Mouse (Mus musculus) retina, embryonic 14.5 days (tissue): Measurements from ENCODE around the gene Ddr2.

ENCODE experiments used
- DNase-seq: peaks from one replicate; pipeline ENCODE4 v3.0.0-alpha.2; 2015; ENCODE audit warnings: low spot score

Gene Ddr2

DNA sequence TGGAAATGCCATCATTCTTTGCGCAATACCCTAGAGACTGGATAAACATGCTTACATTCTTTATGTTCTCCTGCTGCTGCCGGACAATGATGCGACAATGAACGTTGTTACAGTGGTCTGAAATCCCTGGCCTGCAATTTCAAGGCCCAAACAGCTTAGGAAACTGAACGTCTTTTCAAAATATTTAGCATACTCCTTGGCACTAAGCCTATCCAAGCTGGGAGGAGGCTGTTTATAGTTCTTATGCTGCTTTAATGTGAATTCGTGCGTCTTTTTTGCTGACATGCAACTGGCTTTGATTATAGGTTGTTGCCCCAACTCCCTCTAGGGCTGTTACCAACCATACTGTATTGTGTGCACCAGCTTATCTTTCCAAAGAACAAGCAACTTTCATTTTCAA lies 161.7 kb downstream of the Ddr2 start:
- no peak for DNase-seq

DNA sequence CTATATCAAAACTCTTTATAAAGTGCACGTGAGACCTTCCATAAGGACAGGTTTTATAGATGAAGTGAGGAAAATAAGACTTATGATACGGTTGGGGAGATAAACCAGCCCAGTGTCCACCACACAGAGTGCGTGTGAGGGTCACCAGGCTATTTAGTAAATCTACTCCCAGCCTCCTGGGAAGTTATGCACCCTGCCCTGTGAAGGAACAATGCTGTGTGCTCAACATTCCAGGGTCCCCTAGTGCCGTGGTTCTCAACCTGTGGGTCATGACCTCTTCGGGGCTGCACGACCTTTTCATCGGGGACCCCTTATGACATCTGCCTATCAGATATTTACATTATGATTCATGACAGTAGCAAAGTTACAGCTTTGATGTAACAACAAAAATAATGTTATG lies 162.3 kb downstream of the Ddr2 start:
- DNase-seq, result no peak

DNA sequence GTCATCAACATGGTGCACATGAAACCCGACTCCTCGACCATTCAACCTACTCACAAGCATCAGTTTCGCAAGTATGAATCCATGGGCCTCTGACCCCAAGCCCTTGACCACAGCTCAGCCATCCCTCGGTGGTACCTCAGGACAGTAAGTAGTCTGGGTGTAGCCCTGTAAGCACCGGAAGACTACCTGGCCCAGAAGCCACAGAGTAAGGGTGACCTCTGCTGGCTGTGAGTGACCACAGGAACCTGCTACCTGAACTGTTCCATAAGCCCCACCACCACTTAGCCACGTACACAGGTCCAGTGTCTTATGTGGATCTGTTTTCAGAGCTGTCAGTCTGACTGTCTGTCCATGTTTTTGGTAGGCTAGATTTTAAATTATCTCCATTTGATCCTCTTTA lies 162.9 kb downstream of the Ddr2 start:
- DNase-seq, result no peak

DNA sequence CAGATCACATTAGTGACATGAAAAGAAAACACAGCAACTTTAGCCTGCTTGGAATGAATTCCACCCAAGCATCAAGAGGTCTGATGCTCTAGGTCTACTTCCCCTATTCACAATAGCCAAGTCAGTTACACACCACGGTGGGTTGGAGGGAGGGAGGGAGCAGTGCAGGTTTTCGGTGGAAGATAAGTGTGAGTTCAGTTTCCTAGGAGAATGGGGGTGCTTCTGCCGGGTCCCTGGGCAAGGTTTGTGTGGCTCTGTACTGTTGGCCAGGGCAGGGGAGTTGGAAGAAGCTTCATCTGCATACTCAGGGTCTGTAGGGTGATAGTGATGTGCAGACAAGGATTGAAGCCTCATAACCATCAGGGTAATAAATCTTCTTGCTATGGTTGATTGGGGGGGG lies 164.6 kb downstream of the Ddr2 start:
- DNase-seq, result no peak

DNA sequence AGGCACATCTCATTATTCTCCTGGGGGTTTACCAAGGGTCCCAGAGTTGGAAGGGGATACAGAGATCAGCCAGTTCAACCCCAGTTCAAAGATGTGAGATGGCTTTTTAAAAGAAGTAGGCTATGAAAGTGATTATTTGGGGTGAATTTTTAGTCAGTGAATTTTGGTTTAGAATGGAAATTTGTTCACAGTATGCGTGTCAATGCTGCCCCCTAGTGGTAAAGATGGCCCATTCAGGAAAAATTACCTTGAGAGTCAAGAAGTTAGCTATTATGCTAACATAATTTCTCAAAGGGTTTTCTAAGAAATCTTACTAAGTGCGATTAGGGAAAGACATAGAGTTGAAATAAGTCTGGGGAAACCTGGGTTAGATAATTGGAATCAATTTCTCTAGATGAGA lies 171.2 kb downstream of the Ddr2 start:
- peak; percentile 68 for DNase-seq

DNA sequence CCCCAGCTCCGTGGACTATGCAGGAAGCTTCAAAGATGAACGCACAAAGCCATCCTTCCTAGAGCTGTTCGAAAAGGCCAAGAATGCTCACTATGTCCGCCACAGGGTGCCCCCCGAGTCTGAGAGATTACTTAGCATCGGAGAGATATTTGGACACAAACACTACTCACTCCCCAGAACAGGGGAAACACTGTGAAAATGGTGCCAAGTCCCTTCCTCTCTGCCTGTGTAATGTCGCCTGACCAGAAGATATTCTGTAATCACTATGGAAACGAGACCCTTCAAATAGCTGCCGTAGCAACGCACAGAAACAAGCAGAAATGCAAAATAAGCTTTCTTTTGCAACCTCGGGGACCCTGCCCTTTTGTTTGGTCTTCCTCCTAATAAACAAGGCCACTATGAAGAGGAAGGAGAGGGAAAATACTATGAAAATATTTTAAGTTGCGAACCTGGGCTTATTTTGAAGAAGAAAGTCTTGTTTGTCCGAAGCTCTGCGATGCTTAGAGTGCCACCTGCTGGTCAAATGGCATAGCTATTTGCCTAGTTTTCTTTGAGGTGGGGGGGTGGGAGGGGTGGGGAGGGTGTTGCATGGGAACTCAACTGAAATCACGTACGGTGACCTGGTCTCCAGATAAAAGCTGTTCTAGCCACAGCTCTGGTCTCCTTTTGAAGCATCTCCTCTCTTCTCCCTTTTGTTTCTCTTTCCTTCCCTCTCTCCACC lies 176.4 kb downstream of the Ddr2 start:
- DNase-seq, result peak; percentile 79

DNA sequence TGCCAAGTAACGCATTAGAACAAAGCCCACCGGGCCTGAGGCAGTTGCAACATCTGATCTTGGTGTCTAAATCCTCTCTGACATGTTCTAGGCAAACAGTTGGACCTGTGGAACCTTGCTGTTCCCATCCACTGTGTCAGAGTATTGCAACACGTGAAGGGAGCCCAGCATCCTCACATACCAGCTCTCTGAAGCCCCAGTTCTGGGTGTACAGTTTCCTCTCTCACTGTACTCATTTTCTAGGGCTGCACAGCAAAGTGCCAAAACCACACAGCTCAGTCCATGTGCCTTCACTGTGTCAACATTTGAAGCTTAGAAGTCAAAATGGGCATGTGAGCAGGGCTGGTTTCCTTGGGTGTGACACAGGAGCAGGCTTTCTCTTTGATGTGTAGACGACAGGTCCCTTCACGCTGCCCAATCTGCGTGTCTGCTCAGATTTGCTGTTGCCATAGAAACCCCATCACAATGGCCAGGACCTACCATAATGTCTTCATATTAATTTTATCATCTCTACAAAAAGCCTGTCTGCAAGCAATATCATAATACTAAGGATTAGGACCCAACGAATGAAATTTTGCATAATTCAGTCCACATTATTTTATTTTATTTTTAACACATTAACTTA lies 178.3 kb downstream of the Ddr2 start:
- DNase-seq, result no peak

DNA sequence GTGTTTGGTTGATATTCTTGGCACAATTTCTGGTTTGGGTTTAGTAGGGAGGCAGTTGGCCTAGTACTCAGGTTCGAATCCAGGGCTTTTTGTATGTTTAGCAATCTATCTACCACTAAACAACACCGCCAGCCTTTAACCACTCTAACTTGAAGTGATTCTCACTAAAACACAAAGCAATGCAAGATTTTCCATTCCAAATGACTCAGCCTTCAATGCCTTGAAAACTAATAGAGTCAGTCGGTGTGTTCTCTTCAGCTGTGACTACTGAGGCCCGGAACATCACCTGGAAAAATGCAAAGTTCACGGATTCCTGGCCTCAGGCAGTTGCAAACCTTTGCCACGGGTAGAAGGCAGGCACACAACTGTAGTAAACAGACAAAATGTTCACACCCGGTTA lies 178.9 kb downstream of the Ddr2 start:
- DNase-seq, result no peak

DNA sequence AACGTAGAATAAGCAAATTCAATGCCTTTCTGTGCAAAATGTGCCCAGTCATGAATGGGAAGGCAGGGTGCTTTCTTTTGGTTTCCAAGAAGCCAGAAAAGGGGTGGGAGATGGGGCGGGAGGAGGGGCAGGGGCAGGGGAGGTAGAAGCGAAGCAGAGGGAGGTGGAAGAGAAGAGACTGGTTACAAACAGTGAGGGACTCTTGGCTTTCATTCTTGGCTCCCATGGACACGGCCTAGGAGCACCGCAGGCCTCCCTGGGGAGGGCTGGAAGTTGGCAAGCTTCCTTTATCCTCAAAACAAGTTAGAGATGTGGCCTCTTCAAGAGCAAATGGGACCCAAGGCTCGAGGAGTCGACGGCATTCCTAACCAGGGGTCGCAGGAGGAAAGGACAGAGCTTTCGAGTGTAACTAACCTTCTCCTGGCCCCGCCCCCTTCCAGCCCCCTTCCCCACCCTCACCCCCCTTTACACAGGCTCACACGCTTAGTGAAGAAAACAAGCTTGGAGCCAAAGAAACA lies 182.0 kb downstream of the Ddr2 start, which contains the start of gene Ccdc190:
Gene Ccdc190, plus strand, starts transcription at position 195 of the 518 bp plus-strand sequence.
- DNase-seq, result peak; percentile 23

DNA sequence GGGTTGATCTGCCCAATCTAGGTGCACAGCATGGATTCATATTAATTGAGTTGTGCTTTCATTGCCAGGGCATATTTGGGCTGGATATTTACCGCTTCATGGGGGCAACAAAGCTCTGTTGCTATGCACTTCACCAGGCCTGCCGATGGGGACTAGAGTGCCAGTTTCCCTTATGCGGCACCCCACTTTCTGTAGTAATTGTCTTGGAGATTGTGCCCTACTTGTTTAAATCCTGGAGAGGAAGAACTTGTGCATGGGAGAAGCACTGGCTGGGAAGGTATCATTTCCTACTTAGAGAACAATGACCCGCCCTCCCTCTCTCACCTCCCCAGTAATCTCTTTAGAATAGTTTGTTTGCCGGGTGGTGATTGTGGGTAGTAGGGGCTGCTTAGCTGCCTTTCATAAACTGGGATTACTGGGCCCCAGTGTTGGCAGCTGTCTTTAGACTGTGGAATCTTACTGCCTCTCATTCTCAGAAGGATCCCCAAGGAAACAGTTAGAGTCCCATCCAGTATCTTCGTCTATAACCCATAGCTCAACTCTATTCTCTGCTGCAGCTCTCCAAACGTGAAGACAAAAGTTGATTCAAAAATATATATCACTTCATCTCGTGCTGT lies 182.7 kb downstream of the Ddr2 start:
- DNase-seq, result no peak

DNA sequence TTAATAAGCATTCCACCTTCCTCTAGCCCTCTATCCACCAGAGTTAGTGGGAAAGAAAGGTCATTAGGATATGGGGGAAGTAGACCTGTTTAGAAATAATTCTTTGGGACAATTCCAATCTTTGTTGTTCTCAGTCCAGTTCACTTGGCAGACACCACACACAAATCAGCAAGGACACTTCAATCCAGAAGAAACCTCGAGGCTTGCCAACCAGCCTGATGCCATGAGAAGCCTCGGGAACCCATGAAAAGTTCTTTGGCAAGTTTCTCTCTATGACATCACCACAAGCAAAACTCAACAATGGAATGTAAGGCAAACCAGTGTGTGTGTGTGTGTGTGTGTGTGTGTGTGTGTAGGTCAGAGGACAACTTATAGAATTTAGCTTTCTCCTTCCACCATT lies 186.0 kb downstream of the Ddr2 start:
- no peak for DNase-seq
